Comparison of ENCODE assay signal across 21 mouse cellular contexts in genomic region chr16:95527561-95527960, GRCm38 (mm10). TPM values are rescaled to one million over a fixed set of nuclear protein-coding genes. Genes with fewer than 3 reads are reported as not detected.
A peak's percentile ranks its signal among the peaks of the same experiment; 100 is the strongest.
DNase-seq lines count a peak whose midpoint lies in the region; ATAC-seq lines count a peak whose summit lies in the region.
"Had no signal": no experiment of that assay in that cellular context is flagged by ENCODE, and none has a peak within 500 bp of the region (broad histone marks: within the 10 kb centered on the region; RNA-seq: fewer than 3 reads in every experiment).

No protein-coding gene starts in this region.

- no peaks in the 10 kb centered on the region for H3K36me3 ChIP-seq in heart, embryonic 10.5 days
- no peaks in the 10 kb centered on the region for H3K36me3 ChIP-seq in midbrain, embryonic 11.5 days (ENCODE audit: control insufficient read depth, insufficient read depth, low read length)
- no peaks in the 10 kb centered on the region for H3K36me3 ChIP-seq in midbrain, embryonic 16.5 days (ENCODE audit: control insufficient read depth, insufficient read depth, low read length)
- H3K36me3 ChIP-seq: G1E had no signal

- no peak for ATAC-seq in midbrain, embryonic 11.5 days (ENCODE audit: low FRiP score)
- no peak for ATAC-seq in midbrain, embryonic 16.5 days
- ATAC-seq: activated CD4-positive, CD25-positive, alpha-beta regulatory T cell, adult 4 months; CD4-positive, CD25-positive, alpha-beta regulatory T cell, adult 4 months; Patski had no signal

- WGBS in heart, embryonic 10.5 days, result 81% methylated on average over 2 of the region's 2 CpGs
- WGBS in midbrain, embryonic 11.5 days, result 92% methylated on average over 2 of the region's 2 CpGs
- 93% methylated on average over 2 of the region's 2 CpGs for WGBS in midbrain, embryonic 16.5 days

- H3K9ac ChIP-seq in midbrain, embryonic 11.5 days (ENCODE audit: low read length), result no peak overlapping the region
- H3K9ac ChIP-seq in midbrain, embryonic 16.5 days (ENCODE audit: low read depth, low read length), result no peak overlapping the region

- H3K4me1 ChIP-seq in heart, embryonic 10.5 days, result no peaks in the 10 kb centered on the region
- H3K4me1 ChIP-seq in midbrain, embryonic 11.5 days (ENCODE audit: control insufficient read depth, insufficient read depth, low read length), result no peaks in the 10 kb centered on the region
- no peaks in the 10 kb centered on the region for H3K4me1 ChIP-seq in midbrain, embryonic 16.5 days (ENCODE audit: control insufficient read depth, insufficient read depth, low read length)

- H3K9me3 ChIP-seq in heart, embryonic 10.5 days, result no peaks in the 10 kb centered on the region
- no peaks in the 10 kb centered on the region for H3K9me3 ChIP-seq in midbrain, embryonic 11.5 days (ENCODE audit: control insufficient read depth, low read length)
- no peaks in the 10 kb centered on the region for H3K9me3 ChIP-seq in midbrain, embryonic 16.5 days (replicated peaks; ENCODE audit: control insufficient read depth, low read length, poor library complexity, severe bottlenecking)
- H3K9me3 ChIP-seq: G1E had no signal

- DNase-seq in heart, adult 11 months, result peak; percentile 60
- no peak for DNase-seq in heart, adult 8-10 months (ENCODE audit: low spot score)
- DNase-seq in heart, embryonic 10.5 days (ENCODE audit: low spot score), result no peak
- no peak for DNase-seq in heart, adult 9 months (ENCODE audit: low spot score in 2 of 2)
- DNase-seq in midbrain, embryonic 11.5 days (ENCODE audit: low spot score, missing footprints), result peak; percentile 62
- DNase-seq: adrenal gland, adult 2 months; adrenal gland, adult 8-10 months; adrenal gland, postnatal 10 days; adrenal gland, postnatal 14 days; adrenal gland, postnatal 25 days; adrenal gland, postnatal 36 days; B cell, adult 2 months; cerebellum, adult 11 months; cerebellum, adult 11-12 months; cerebellum, adult 18-20 months had no signal

- H3K4me3 ChIP-seq in heart, embryonic 10.5 days, result no peak overlapping the region
- no peak overlapping the region for H3K4me3 ChIP-seq in midbrain, embryonic 11.5 days (ENCODE audit: low read depth, low read length)
- no peak overlapping the region for H3K4me3 ChIP-seq in midbrain, embryonic 16.5 days (ENCODE audit: low read depth, low read length)

- no peak overlapping the region for H3K4me2 ChIP-seq in midbrain, embryonic 11.5 days
- H3K4me2 ChIP-seq in midbrain, embryonic 16.5 days (ENCODE audit: low read length), result no peak overlapping the region

- H3K27me3 ChIP-seq in heart, embryonic 10.5 days (ENCODE audit: insufficient read depth, poor library complexity, severe bottlenecking), result no peaks in the 10 kb centered on the region
- no peaks in the 10 kb centered on the region for H3K27me3 ChIP-seq in midbrain, embryonic 11.5 days (ENCODE audit: control insufficient read depth, insufficient read depth, low read length)
- no peaks in the 10 kb centered on the region for H3K27me3 ChIP-seq in midbrain, embryonic 16.5 days (ENCODE audit: control insufficient read depth, insufficient read depth, low read depth, low read length)
- H3K27me3 ChIP-seq: CH12.LX had no signal

- 0 out of 2 replicates have a peak overlapping the region, but pooled peaks have one; percentile 25 for H3K27ac ChIP-seq in heart, embryonic 10.5 days
- no peak overlapping the region for H3K27ac ChIP-seq in midbrain, embryonic 11.5 days (ENCODE audit: low read depth, low read length)
- no peak overlapping the region for H3K27ac ChIP-seq in midbrain, embryonic 16.5 days (ENCODE audit: low read length)

RNA-seq across cellular contexts. Expression of gene Erg, which starts 58.8 kb away (rescaled TPM):
- total RNA-seq in heart, adult 8-10 months (2022), result 10 to 100 TPM; 20.8 to 31.1 (median 27.7) TPM
- polyA plus RNA-seq in heart, embryonic 10.5 days (2016; fragmentation: Nextera tagmentation; extraction: Ambion mirVana), result 4.7 and 5.9 TPM in 2 replicates
- 1.1 and 2.6 TPM in 2 replicates for polyA plus RNA-seq in midbrain, embryonic 11.5 days (2014; fragmentation: Nextera tagmentation; extraction: Ambion mirVana)
- 1.3 and 1.4 TPM in 2 replicates for polyA plus RNA-seq in midbrain, embryonic 16.5 days (2015; fragmentation: Nextera tagmentation; extraction: Ambion mirVana)
- polyA plus RNA-seq: activated CD4-positive, CD25-positive, alpha-beta regulatory T cell, adult 4 months; CD4-positive, CD25-positive, alpha-beta regulatory T cell, adult 4 months; Patski had no signal

Comparison
In these comparisons a context has a peak if more than half of its experiments do, and no peak if none do; other contexts are left out.
1. DNase-seq: peak in heart, adult 11 months (single experiment) and midbrain, embryonic 11.5 days (single experiment); none in heart, adult 8-10 months (single experiment), heart, embryonic 10.5 days (single experiment) and heart, adult 9 months (0 of 2).